Comparison of ENCODE assay signal across 8 mouse cellular contexts in the genomic region with DNA sequence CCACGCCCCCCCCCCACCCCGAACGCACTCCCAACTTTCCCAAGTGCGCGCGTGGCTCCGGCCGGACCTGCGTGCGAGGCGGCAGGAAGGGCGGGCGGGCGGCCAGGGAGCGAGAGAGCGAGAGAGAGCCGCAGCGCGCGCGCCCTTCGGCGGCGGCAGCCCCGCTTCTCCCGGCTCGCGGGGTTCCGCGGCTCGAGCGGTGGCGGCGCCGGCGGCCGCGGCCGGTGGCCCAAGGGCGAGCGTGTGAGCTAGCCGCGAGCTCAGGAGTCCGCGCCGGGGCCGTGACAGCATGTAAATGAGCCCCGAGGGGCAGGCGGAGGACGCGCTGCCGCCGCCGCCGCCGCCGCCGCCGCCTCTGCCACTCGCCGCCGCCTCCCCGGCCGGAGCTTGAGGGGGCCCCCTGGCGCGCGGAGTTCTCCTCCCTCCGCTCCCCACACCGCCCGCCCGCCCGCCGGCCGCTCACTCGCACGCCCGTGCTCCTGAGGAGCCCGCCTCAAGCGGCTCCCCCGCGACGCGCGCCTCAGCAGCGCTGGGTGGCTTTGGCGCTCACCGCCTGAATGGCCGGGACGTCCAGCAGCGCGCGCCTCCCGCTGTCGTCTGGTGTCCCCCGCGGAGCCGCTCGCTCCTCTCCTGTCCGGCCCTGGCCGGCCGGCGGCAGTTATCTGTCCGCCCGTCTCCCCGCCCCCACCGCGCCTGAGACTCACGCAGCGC. TPM values are rescaled to one million over a fixed set of nuclear protein-coding genes. Genes with fewer than 3 reads are reported as not detected.
DNase-seq lines count a peak whose midpoint lies in the region; ATAC-seq lines count a peak whose summit lies in the region.

No protein-coding gene starts in this region.

- H3K27ac ChIP-seq in embryonic facial prominence, embryonic 10.5 days (replicated peaks), result peak overlapping the region; percentile 24; the same call in 1 of the 2 replicates
- no peak overlapping the region for H3K27ac ChIP-seq in liver, embryonic 16.5 days (ENCODE audit: low read length)
- H3K27ac ChIP-seq in neural tube, embryonic 11.5 days (ENCODE audit: low read depth, low read length), result no peak overlapping the region

- H3K4me1 ChIP-seq in embryonic facial prominence, embryonic 10.5 days, result peaks cover 6% of the 10 kb centered on the region; the same call in 1 of the 2 replicates
- H3K4me1 ChIP-seq in liver, embryonic 16.5 days (ENCODE audit: control insufficient read depth, low read depth, low read length), result no peaks in the 10 kb centered on the region
- H3K4me1 ChIP-seq in neural tube, embryonic 11.5 days (ENCODE audit: control insufficient read depth, insufficient read depth, low read length), result no peaks in the 10 kb centered on the region

- 34% methylated on average over 91 of the region's 109 CpGs for WGBS in embryonic facial prominence, embryonic 10.5 days
- WGBS in liver, embryonic 16.5 days (ENCODE audit: insufficient replicate concordance), result 19% methylated on average over 51 of the region's 109 CpGs
- 5% methylated on average over 32 of the region's 109 CpGs for WGBS in neural tube, embryonic 11.5 days

- H3K27me3 ChIP-seq in embryonic facial prominence, embryonic 10.5 days (replicated peaks; ENCODE audit: low read depth, poor library complexity, severe bottlenecking), result peaks cover 88% of the 10 kb centered on the region
- peaks cover 37% of the 10 kb centered on the region for H3K27me3 ChIP-seq in liver, embryonic 16.5 days (ENCODE audit: control insufficient read depth, insufficient read depth, low read depth, low read length)
- peaks cover 32% of the 10 kb centered on the region for H3K27me3 ChIP-seq in neural tube, embryonic 11.5 days (ENCODE audit: control insufficient read depth, insufficient read depth, low read length)

- peak; percentile 85 for ATAC-seq in liver, embryonic 16.5 days (ENCODE audit: low read depth)
- ATAC-seq in neural tube, embryonic 11.5 days (ENCODE audit: insufficient read depth, low FRiP score, low TSS enrichment), result peak; percentile 71

- H3K9ac ChIP-seq in liver, embryonic 16.5 days (ENCODE audit: low read depth, low read length), result peak overlapping the region; percentile 50
- H3K9ac ChIP-seq in neural tube, embryonic 11.5 days (ENCODE audit: low read length), result peak overlapping the region; percentile 22; the same call in 1 of the 2 replicates

- DNase-seq in right cerebral cortex, adult 18-20 months, result peak; percentile 30
- DNase-seq in right cerebral cortex, postnatal 36 days (ENCODE audit: low spot score in 2 of 2), result no peak
- DNase-seq in embryonic facial prominence, embryonic 10.5 days (ENCODE audit: low spot score), result peak; percentile 59
- peak; percentile 55 to 64 for DNase-seq in heart, adult 9 months (ENCODE audit: low spot score in 2 of 2)
- DNase-seq in kidney, adult 8-10 months, result peak; percentile 50
- peak; percentile 55 for DNase-seq in neural tube, embryonic 11.5 days (ENCODE audit: low spot score)
- peak; percentile 62 for DNase-seq in testis, postnatal 10 days (ENCODE audit: low spot score)

- peak overlapping the region; percentile 63 for H3K4me3 ChIP-seq in embryonic facial prominence, embryonic 10.5 days
- H3K4me3 ChIP-seq in liver, embryonic 16.5 days (ENCODE audit: low read depth, low read length), result peak overlapping the region; percentile 60
- H3K4me3 ChIP-seq in neural tube, embryonic 11.5 days (ENCODE audit: low read depth, low read length), result peak overlapping the region; percentile 46

- peak overlapping the region; percentile 76 for H3K4me2 ChIP-seq in liver, embryonic 16.5 days (ENCODE audit: low read depth, low read length)
- peak overlapping the region; percentile 70 for H3K4me2 ChIP-seq in neural tube, embryonic 11.5 days (ENCODE audit: low read depth)

- no peaks in the 10 kb centered on the region for H3K36me3 ChIP-seq in embryonic facial prominence, embryonic 10.5 days (replicated peaks)
- H3K36me3 ChIP-seq in liver, embryonic 16.5 days (ENCODE audit: control insufficient read depth, insufficient read depth), result no peaks in the 10 kb centered on the region
- H3K36me3 ChIP-seq in neural tube, embryonic 11.5 days (ENCODE audit: control insufficient read depth, insufficient read depth, low read length), result no peaks in the 10 kb centered on the region

- H3K9me3 ChIP-seq in embryonic facial prominence, embryonic 10.5 days, result peaks cover 8% of the 10 kb centered on the region; the same call in 1 of the 2 replicates
- no peaks in the 10 kb centered on the region for H3K9me3 ChIP-seq in liver, embryonic 16.5 days (replicated peaks; ENCODE audit: control insufficient read depth, low read length)
- no peaks in the 10 kb centered on the region for H3K9me3 ChIP-seq in neural tube, embryonic 11.5 days (ENCODE audit: control insufficient read depth, low read length)

RNA-seq across cellular contexts. Expression of a gene that starts 1.5 kb away (rescaled TPM):
- polyA plus RNA-seq in embryonic facial prominence, embryonic 10.5 days (2016; fragmentation: Nextera tagmentation; extraction: Ambion mirVana), result 112 and 115 TPM in 2 replicates
- polyA plus RNA-seq in liver, embryonic 16.5 days (2015; fragmentation: Nextera tagmentation; extraction: Ambion mirVana), result 20.3 and 20.8 TPM in 2 replicates
- 145 and 153 TPM in 2 replicates for polyA plus RNA-seq in neural tube, embryonic 11.5 days (2014; fragmentation: Nextera tagmentation; extraction: Ambion mirVana)

Comparison
In these comparisons a context has a peak if more than half of its experiments do, and no peak if none do; other contexts are left out.
1. DNase-seq: peak in right cerebral cortex, adult 18-20 months (single experiment), embryonic facial prominence, embryonic 10.5 days (single experiment), heart, adult 9 months (2 of 2), kidney, adult 8-10 months (2 of 2), neural tube, embryonic 11.5 days (single experiment) and testis, postnatal 10 days (single experiment); none in right cerebral cortex, postnatal 36 days (0 of 2).
2. Peak in every context shown above with its lines, with median percentiles within 50 percentile points of each other: H3K4me3 ChIP-seq.